In the genomic region with DNA sequence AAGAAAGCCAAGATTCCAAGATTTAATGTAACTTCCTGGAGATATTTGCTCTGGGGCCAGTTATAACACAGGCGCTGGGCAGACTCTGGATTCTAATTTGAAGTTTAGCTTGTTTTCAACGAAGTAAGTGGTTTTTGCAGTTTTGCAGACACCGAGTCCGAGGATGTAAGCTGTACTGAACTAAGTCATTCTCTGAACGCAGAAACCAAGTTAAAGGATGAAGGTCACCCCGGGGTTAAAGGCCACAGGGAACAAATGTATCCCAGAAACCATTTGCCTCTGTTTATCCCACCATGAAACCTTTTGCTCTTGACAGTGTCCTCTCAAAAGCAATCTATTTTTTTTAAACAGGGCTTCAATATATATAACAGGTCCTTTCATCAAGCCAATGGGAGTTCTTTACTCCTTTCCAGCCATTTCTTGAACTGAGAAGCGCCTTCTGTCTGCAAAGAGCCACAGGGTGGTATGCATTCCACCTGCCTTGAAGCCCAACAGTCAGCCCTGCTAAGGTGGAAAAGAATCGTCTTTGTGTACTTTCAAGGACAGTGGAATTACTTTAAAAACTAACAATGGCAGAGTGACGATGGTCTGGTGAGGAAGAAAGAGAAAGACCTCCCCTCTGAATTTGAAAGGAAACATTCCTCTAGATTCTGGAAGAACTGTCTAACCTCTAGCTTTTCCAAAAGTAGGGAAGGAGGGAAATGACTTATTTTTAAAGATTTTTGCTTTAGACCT, we compare ENCODE assay signal across 15 mouse cellular contexts. TPM values are rescaled to one million over a fixed set of nuclear protein-coding genes. Genes with fewer than 3 reads are reported as not detected.
A peak's percentile ranks its signal among the peaks of the same experiment; 100 is the strongest.
DNase-seq lines count a peak whose midpoint lies in the region; ATAC-seq lines count a peak whose summit lies in the region.
"Had no signal": no experiment of that assay in that cellular context is flagged by ENCODE, and none has a peak within 500 bp of the region (broad histone marks: within the 10 kb centered on the region; RNA-seq: fewer than 3 reads in every experiment).

No protein-coding gene starts in this region.

- DNase-seq in ES-CJ7 (ENCODE audit: low read depth, low spot score): peak; percentile 48
- DNase-seq in right cerebral cortex, postnatal 10 days (ENCODE audit: low spot score in 2 of 2): no peak
- DNase-seq in adrenal gland, postnatal 4 days (ENCODE audit: low spot score in 2 of 2): no peak
- DNase-seq in Muller cell, postnatal 12 days (ENCODE audit: inconsistent ontology term): no peak
- DNase-seq: adrenal gland, adult 2 months; cerebellum, adult 11-12 months; kidney, postnatal 10 days; lung, postnatal 14 days had no signal

- H3K4me1 ChIP-seq in intestine, embryonic 15.5 days (replicated peaks): peaks cover 6% of the 10 kb centered on the region; the same call in 1 of the 2 replicates
- 0 out of 2 replicates have a peak, but pooled peaks cover 3% of the 10 kb centered on the region for H3K4me1 ChIP-seq in intestine, embryonic 16.5 days (ENCODE audit: control insufficient read depth, insufficient read depth, low read length)
- H3K4me1 ChIP-seq in forebrain, embryonic 13.5 days: peaks cover 32% of the 10 kb centered on the region
- peaks cover 14% of the 10 kb centered on the region for H3K4me1 ChIP-seq in midbrain, embryonic 12.5 days

- no peaks in the 10 kb centered on the region for H3K9me3 ChIP-seq in intestine, embryonic 15.5 days
- no peaks in the 10 kb centered on the region for H3K9me3 ChIP-seq in intestine, embryonic 16.5 days (ENCODE audit: control insufficient read depth, low read length)
- H3K9me3 ChIP-seq in forebrain, embryonic 13.5 days (replicated peaks): no peaks in the 10 kb centered on the region
- H3K9me3 ChIP-seq in midbrain, embryonic 12.5 days: no peaks in the 10 kb centered on the region
- H3K9me3 ChIP-seq: embryonic facial prominence, embryonic 15.5 days; G1E; limb, embryonic 13.5 days had no signal

- no peak overlapping the region for H3K4me3 ChIP-seq in intestine, embryonic 15.5 days (replicated peaks)
- H3K4me3 ChIP-seq in intestine, embryonic 16.5 days (ENCODE audit: low read length): no peak overlapping the region
- H3K4me3 ChIP-seq in forebrain, embryonic 13.5 days: peak overlapping the region; percentile 69; the same call in 1 of the 2 replicates
- peak overlapping the region; percentile 77 for H3K4me3 ChIP-seq in midbrain, embryonic 12.5 days
- H3K4me3 ChIP-seq: embryonic facial prominence, embryonic 15.5 days; limb, embryonic 13.5 days had no signal

- no peak overlapping the region for H3K27ac ChIP-seq in intestine, embryonic 15.5 days
- H3K27ac ChIP-seq in intestine, embryonic 16.5 days (ENCODE audit: low read length): no peak overlapping the region
- no peak overlapping the region for H3K27ac ChIP-seq in forebrain, embryonic 13.5 days
- no peak overlapping the region for H3K27ac ChIP-seq in midbrain, embryonic 12.5 days (replicated peaks)
- H3K27ac ChIP-seq: embryonic facial prominence, embryonic 15.5 days; limb, embryonic 13.5 days had no signal

- WGBS in intestine, embryonic 15.5 days: 61% methylated on average over 9 of the region's 9 CpGs
- WGBS in intestine, embryonic 16.5 days: 62% methylated on average over 9 of the region's 9 CpGs
- WGBS in forebrain, embryonic 13.5 days: 77% methylated on average over 9 of the region's 9 CpGs
- WGBS in midbrain, embryonic 12.5 days: 81% methylated on average over 9 of the region's 9 CpGs

- no peak overlapping the region for H3K9ac ChIP-seq in intestine, embryonic 15.5 days
- H3K9ac ChIP-seq in intestine, embryonic 16.5 days (ENCODE audit: low read depth, low read length): no peak overlapping the region
- no peak overlapping the region for H3K9ac ChIP-seq in forebrain, embryonic 13.5 days
- no peak overlapping the region for H3K9ac ChIP-seq in midbrain, embryonic 12.5 days (replicated peaks)
- H3K9ac ChIP-seq: embryonic facial prominence, embryonic 15.5 days; limb, embryonic 13.5 days had no signal

- no peak for ATAC-seq in intestine, embryonic 15.5 days
- no peak for ATAC-seq in intestine, embryonic 16.5 days
- no peak for ATAC-seq in forebrain, embryonic 13.5 days
- ATAC-seq in midbrain, embryonic 12.5 days (ENCODE audit: low FRiP score, low read depth): no peak

- peaks cover 13% of the 10 kb centered on the region for H3K27me3 ChIP-seq in intestine, embryonic 15.5 days (replicated peaks)
- peaks cover 23% of the 10 kb centered on the region for H3K27me3 ChIP-seq in intestine, embryonic 16.5 days (replicated peaks; ENCODE audit: control insufficient read depth, insufficient read depth, low read length)
- H3K27me3 ChIP-seq in forebrain, embryonic 13.5 days: no peaks in the 10 kb centered on the region
- H3K27me3 ChIP-seq in midbrain, embryonic 12.5 days: no peaks in the 10 kb centered on the region

- H3K36me3 ChIP-seq in intestine, embryonic 15.5 days: no peaks in the 10 kb centered on the region
- no peaks in the 10 kb centered on the region for H3K36me3 ChIP-seq in intestine, embryonic 16.5 days (ENCODE audit: control insufficient read depth, insufficient read depth, low read length)
- peaks cover 3% of the 10 kb centered on the region; the same call in 1 of the 2 replicates for H3K36me3 ChIP-seq in forebrain, embryonic 13.5 days (ENCODE audit: poor library complexity, severe bottlenecking)
- no peaks in the 10 kb centered on the region; the same call in 1 of the 2 replicates for H3K36me3 ChIP-seq in midbrain, embryonic 12.5 days
- H3K36me3 ChIP-seq: embryonic facial prominence, embryonic 15.5 days; G1E; limb, embryonic 13.5 days had no signal

- peak overlapping the region; percentile 12; the same call in 1 of the 2 replicates for H3K4me2 ChIP-seq in intestine, embryonic 15.5 days (replicated peaks)
- no peak overlapping the region for H3K4me2 ChIP-seq in intestine, embryonic 16.5 days (ENCODE audit: low read depth, low read length)
- H3K4me2 ChIP-seq in forebrain, embryonic 13.5 days: peak overlapping the region; percentile 75
- H3K4me2 ChIP-seq in midbrain, embryonic 12.5 days (replicated peaks): peak overlapping the region; percentile 81
- H3K4me2 ChIP-seq: embryonic facial prominence, embryonic 15.5 days had no signal

RNA-seq across cellular contexts. Expression of a gene that starts 2.4 kb away (rescaled TPM):
- 1.3 and 1.6 TPM in 2 replicates for polyA plus RNA-seq in intestine, embryonic 15.5 days (2015; fragmentation: Nextera tagmentation; extraction: Ambion mirVana)
- polyA plus RNA-seq in intestine, embryonic 16.5 days (2015; fragmentation: Nextera tagmentation; extraction: Ambion mirVana): 1.4 and 1.6 TPM in 2 replicates
- 4.2 and 4.8 TPM in 2 replicates for polyA plus RNA-seq in forebrain, embryonic 13.5 days (2015; fragmentation: Nextera tagmentation; extraction: Ambion mirVana)
- polyA plus RNA-seq in midbrain, embryonic 12.5 days (2016; fragmentation: Nextera tagmentation; extraction: Ambion mirVana): 7.9 and 9.3 TPM in 2 replicates
- 1 to 10 TPM; 4.3 to 5.3 TPM for total RNA-seq in adrenal gland, postnatal 4 days (2021)
- polyA plus RNA-seq: G1E had no signal

Comparison
In these comparisons a context has a peak if more than half of its experiments do, and no peak if none do; other contexts are left out.
1. H3K4me3 ChIP-seq: peak in forebrain, embryonic 13.5 days (single experiment) and midbrain, embryonic 12.5 days (single experiment); none in intestine, embryonic 15.5 days (single experiment) and intestine, embryonic 16.5 days (single experiment).